Mouse (Mus musculus) liver, postnatal 0 days (tissue): ENCODE results near the gene Irs2. TPM values are rescaled to one million over a fixed set of nuclear protein-coding genes. Genes with fewer than 3 reads are reported as not detected.

Experiments
- ATAC-seq: fragments of 200-750 bp; cut with Nextera tagmentation; 2 replicates; pipeline ENCODE4 v1.8.0; 2017; ENCODE audit warnings: mild to moderate bottlenecking, moderate library complexity
- DNase-seq: peaks from one replicate; pipeline ENCODE4 v3.0.0-alpha.2; 2016
- H3K27ac ChIP-seq: fragments of 300-500 bp; sonication (generic); 2 replicates; pipeline ENCODE4 v1.5.1; 2014; ENCODE audit warnings: antibody characterized with exemption, moderate library complexity, mild to moderate bottlenecking, low read depth
- H3K27me3 ChIP-seq: fragments of 300-500 bp; sonication (generic); 2 replicates; pipeline ENCODE4 v1.6.1; 2014; ENCODE audit warnings: low read length, control low read depth, mixed read lengths; ENCODE audit not compliant: insufficient read depth
- H3K36me3 ChIP-seq: fragments of 300-500 bp; sonication (generic); replicated peaks from 2 replicates; pipeline ENCODE4 v1.6.1; 2014; ENCODE audit warnings: mild to moderate bottlenecking, control low read depth, low read length, moderate library complexity, mixed read lengths; ENCODE audit not compliant: insufficient read depth
- H3K4me1 ChIP-seq: fragments of 300-500 bp; sonication (generic); 2 replicates; pipeline ENCODE4 v1.6.1; 2014; ENCODE audit warnings: antibody characterized with exemption, mild to moderate bottlenecking, control low read depth; ENCODE audit not compliant: insufficient read depth
- H3K4me2 ChIP-seq: fragments of 300-500 bp; sonication (generic); 2 replicates; pipeline ENCODE4 v1.6.1; 2014; ENCODE audit warnings: low read depth, mild to moderate bottlenecking, low read length, moderate library complexity, mixed read lengths
- H3K4me3 ChIP-seq: fragments of 300-500 bp; sonication (generic); 2 replicates; pipeline ENCODE4 v1.5.1; 2014; ENCODE audit warnings: low read depth, low read length
- H3K9ac ChIP-seq: fragments of 300-500 bp; sonication (generic); replicated peaks from 2 replicates; pipeline ENCODE4 v1.6.1; 2014; ENCODE audit warnings: mild to moderate bottlenecking, moderate library complexity
- H3K9me3 ChIP-seq: fragments of 300-500 bp; sonication (generic); 2 replicates; pipeline ENCODE4 v1.6.1; 2016; ENCODE audit warnings: mild to moderate bottlenecking, control low read depth, low read length, mixed read lengths
- CTCF ChIP-seq: sonication (generic); IDR thresholded peaks from 2 replicates; pipeline ENCODE4 v1.5.1; 2016; ENCODE audit warnings: antibody characterized with exemption, low read depth
- EP300 ChIP-seq: IDR thresholded peaks from 2 replicates; pipeline ENCODE4 v1.6.1; 2016; ENCODE audit warnings: antibody characterized with exemption, low read depth, mild to moderate bottlenecking
- WGBS: fragments of 180-500 bp; shearing (Covaris S2); extraction: QIAGEN DNeasy Blood & Tissue Kit; methylation state at CpG from one replicate; pipeline ENCODE4 v1.1.7; 2014; ENCODE audit not compliant: insufficient replicate concordance; 5-methylcytosine and 5-hydroxymethylcytosine counted together
- polyA plus RNA-seq: library from polyadenylated mRNA; unstranded; fragments of >200 nt; fragmentation: Nextera tagmentation; extraction: Ambion mirVana; gene quantifications from 2 replicates; pipeline ENCODE4 v1.2.1, GENCODE M21; 2015

Irs2 gene
- polyA plus RNA-seq, 1 experiment from 2014 or later = 5.7 TPM

GRCm38 (mm10) chr8:11036790-11037189 is 28.5 kb upstream of the Irs2 start:
- Histone ChIP-seq H3K27ac (no peak overlapping the region), H3K4me1 (no peaks in the 10 kb centered on the region), H3K9me3 (no peaks in the 10 kb centered on the region), H3K27me3 (no peaks in the 10 kb centered on the region), H3K4me3 (no peak overlapping the region), H3K36me3 (no peaks in the 10 kb centered on the region), H3K4me2 (no peak overlapping the region), H3K9ac (no peak overlapping the region)
- DNase-seq (no peak), ATAC-seq (no peak)
- TF ChIP-seq EP300 (no peak), CTCF (no peak)
- 77% methylated on average over 3 of the region's 3 CpGs for WGBS

- H3K9ac ChIP-seq = no peak overlapping the region
- no peaks in the 10 kb centered on the region for H3K27me3 ChIP-seq
- no peak overlapping the region for H3K4me2 ChIP-seq
- H3K9me3 ChIP-seq = no peaks in the 10 kb centered on the region
- H3K36me3 ChIP-seq = no peaks in the 10 kb centered on the region
- DNase-seq (no peak), ATAC-seq (no peak)
- H3K27ac ChIP-seq = no peak overlapping the region
- WGBS = 47% methylated on average over 19 of the region's 19 CpGs
- no peak overlapping the region for H3K4me3 ChIP-seq
- no peaks in the 10 kb centered on the region for H3K4me1 ChIP-seq
- TF ChIP-seq CTCF (no peak), EP300 (no peak)
Measured at GRCm38 (mm10) chr8:11035628-11036416, 27.6 kb upstream of the Irs2 start.

DNA sequence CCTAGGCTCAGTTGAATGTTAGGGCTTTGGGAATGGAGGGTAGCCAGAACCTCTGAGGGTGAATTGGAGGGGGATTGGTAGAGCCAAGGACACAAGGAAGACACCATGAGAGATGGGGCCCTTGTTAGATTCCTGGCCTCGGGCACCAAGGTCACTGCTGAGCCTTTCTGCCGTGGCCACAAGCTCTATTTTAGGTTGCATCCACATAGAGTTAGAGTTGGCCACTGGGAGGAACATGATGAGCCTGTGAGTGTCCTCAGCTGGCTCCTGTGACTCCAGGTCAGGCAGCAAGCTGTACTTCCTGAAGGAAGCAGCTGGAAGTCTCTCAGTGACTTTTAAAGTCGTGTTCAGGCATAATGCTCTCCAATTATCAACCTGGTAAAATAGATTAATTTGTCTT is 16.6 kb upstream of the Irs2 start:
- peaks cover 9% of the 10 kb centered on the region for H3K4me1 ChIP-seq
- H3K27me3 ChIP-seq = no peaks in the 10 kb centered on the region
- no peak overlapping the region for H3K27ac ChIP-seq
- ATAC-seq (no peak), DNase-seq (no peak)
- no peak overlapping the region for H3K9ac ChIP-seq
- 45% methylated on average over 3 of the region's 3 CpGs for WGBS
- no peak overlapping the region for H3K4me2 ChIP-seq
- no peaks in the 10 kb centered on the region for H3K9me3 ChIP-seq
- no peak overlapping the region for H3K4me3 ChIP-seq
- TF ChIP-seq EP300 (no peak), CTCF (no peak)
- H3K36me3 ChIP-seq = no peaks in the 10 kb centered on the region

DNA sequence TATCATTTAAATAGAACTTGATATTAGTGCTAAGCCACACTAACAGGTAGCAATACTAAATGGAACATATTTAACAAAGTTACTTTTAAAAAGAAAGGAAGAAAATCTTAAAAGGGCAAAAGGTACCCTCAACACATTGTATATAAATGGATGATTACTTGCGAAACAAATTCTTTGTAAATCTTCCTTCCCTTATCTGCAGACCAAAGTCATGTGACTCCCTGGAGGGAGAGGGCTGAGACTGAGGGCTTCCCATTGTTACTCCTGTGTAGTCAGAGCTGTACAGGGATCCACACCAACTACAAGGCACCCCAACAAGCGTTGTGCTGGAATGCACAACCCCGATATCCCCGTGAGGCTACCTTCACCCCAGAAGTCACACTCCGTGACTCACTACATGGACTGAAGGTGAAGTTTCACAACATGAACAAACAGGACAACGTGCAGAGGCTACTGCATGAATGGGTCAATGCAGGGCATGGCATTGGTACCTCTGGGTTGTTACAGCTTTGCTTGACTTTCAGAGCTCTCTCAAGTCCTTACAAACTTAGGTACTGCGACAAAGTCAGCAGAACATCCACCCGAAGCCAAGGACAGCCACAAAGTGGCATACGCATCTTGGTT is 12.8 kb upstream of the Irs2 start:
- Histone ChIP-seq H3K27ac (peak overlapping the region; percentile 70), H3K9ac (no peak overlapping the region), H3K4me3 (no peak overlapping the region), H3K4me2 (no peak overlapping the region), H3K4me1 (peaks cover 9% of the 10 kb centered on the region), H3K27me3 (no peaks in the 10 kb centered on the region), H3K36me3 (no peaks in the 10 kb centered on the region), H3K9me3 (no peaks in the 10 kb centered on the region)
- ATAC-seq = peak; percentile 99
- TF ChIP-seq CTCF (no peak), EP300 (peak; percentile 71; the same call in 1 of the 2 replicates)
- WGBS = 61% methylated on average over 9 of the region's 9 CpGs
- DNase-seq = peak; percentile 40

- Histone ChIP-seq H3K4me3 (no peak overlapping the region), H3K9ac (no peak overlapping the region), H3K27me3 (no peaks in the 10 kb centered on the region), H3K4me2 (no peak overlapping the region), H3K4me1 (peaks cover 16% of the 10 kb centered on the region), H3K27ac (0 out of 2 replicates have a peak overlapping the region, but pooled peaks have one; percentile 18), H3K9me3 (no peaks in the 10 kb centered on the region), H3K36me3 (no peaks in the 10 kb centered on the region)
- TF ChIP-seq CTCF (no peak), EP300 (no peak)
- WGBS = 47% methylated on average over 3 of the region's 3 CpGs
- no peak for ATAC-seq
- no peak for DNase-seq
Measured at GRCm38 (mm10) chr8:11015622-11016021, 7.4 kb upstream of the Irs2 start.

DNA sequence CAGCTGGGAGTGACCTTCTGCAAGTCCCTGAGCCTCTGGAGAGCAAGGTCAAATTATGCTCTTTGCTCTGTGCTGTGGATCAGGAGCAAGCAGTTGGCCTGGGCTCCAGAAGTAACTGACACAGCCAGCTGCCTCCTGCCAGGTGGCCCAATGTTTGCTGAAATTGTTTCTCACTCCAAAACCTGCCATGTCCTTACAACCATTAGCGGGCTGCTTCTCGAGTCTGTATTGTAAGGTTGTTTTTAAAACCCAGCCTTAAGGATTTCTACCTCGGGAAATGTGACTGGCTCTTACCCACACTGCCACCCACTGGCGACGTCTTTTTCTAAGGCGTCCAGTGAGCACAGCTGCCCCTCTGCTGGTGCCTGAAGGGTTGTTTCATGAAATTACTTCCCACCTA is 5.0 kb upstream of the Irs2 start:
- H3K4me3 ChIP-seq = no peak overlapping the region
- DNase-seq (peak; percentile 63), ATAC-seq (no peak)
- H3K36me3 ChIP-seq = no peaks in the 10 kb centered on the region
- H3K27ac ChIP-seq = 0 out of 2 replicates have a peak overlapping the region, but pooled peaks have one; percentile 30
- WGBS = 4% methylated on average over 6 of the region's 6 CpGs
- H3K27me3 ChIP-seq = no peaks in the 10 kb centered on the region
- H3K9ac ChIP-seq = no peak overlapping the region
- no peaks in the 10 kb centered on the region for H3K9me3 ChIP-seq
- no peak overlapping the region for H3K4me2 ChIP-seq
- TF ChIP-seq EP300 (no peak), CTCF (peak; percentile 74)
- H3K4me1 ChIP-seq = peaks cover 22% of the 10 kb centered on the region
